Mouse (Mus musculus) CH12.LX (cell line): Measurements from ENCODE around the gene P4ha2. TPM values are rescaled to one million over a fixed set of nuclear protein-coding genes. Genes with fewer than 3 reads are reported as not detected.

Experiments
- DNase-seq: peaks from one replicate; pipeline ENCODE4 v3.0.0-alpha.2; 2013; ENCODE audit errors: extremely low read depth
- H3K27ac ChIP-seq: 2 replicates; pipeline ENCODE4 v1.5.1; 2012; ENCODE audit warnings: low read depth, mild to moderate bottlenecking, control low read depth, moderate library complexity; ENCODE audit not compliant: insufficient read depth
- H3K27me3 ChIP-seq: replicated peaks from 2 replicates; pipeline ENCODE3; 2012; ENCODE audit warnings: inconsistent platforms
- H3K36me3 ChIP-seq, 2 experiments: replicated peaks in 1 of 2; 2 replicates each; pipeline versions ENCODE3 to v1.6.1; 2012; ENCODE audit warnings: inconsistent platforms in 1 of 2, low read length in 1 of 2, mild to moderate bottlenecking in 1 of 2, mixed read lengths in 1 of 2, moderate library complexity in 1 of 2; ENCODE audit not compliant: control insufficient read depth in 1 of 2, insufficient read depth in 1 of 2
- H3K4me1 ChIP-seq, 2 experiments: 2 replicates each; pipeline ENCODE4 v1.6.1; 2012; ENCODE audit warnings: inconsistent platforms in 1 of 2, moderate library complexity in 1 of 2; ENCODE audit not compliant: insufficient read depth in 2 of 2, control insufficient read depth in 1 of 2
- H3K4me2 ChIP-seq: 2 replicates; pipeline ENCODE4 v1.6.1; 2012; ENCODE audit warnings: low read depth, mild to moderate bottlenecking, control low read depth; ENCODE audit not compliant: poor library complexity, insufficient read depth, severe bottlenecking
- H3K4me3 ChIP-seq, 3 experiments: fragments of 150-350 bp in 1 of 3; sonication (generic) in 1 of 3; replicated peaks in 1 of 3; 2 replicates each; pipeline versions ENCODE3 to v1.5.1; 2011 to 2012; ENCODE audit warnings: low read depth in 2 of 3, low read length in 2 of 3, mild to moderate bottlenecking in 2 of 3, moderate library complexity in 2 of 3, control low read depth in 1 of 3, improper control_type of control experiment in 1 of 3, inconsistent platforms in 1 of 3, mixed read lengths in 1 of 3; ENCODE audit not compliant: poor library complexity in 1 of 3
- H3K79me2 ChIP-seq: replicated peaks from 2 replicates; pipeline ENCODE4 v1.6.1; 2012; ENCODE audit warnings: mild to moderate bottlenecking, moderate library complexity; ENCODE audit not compliant: control insufficient read depth, poor library complexity, insufficient read depth, severe bottlenecking; ENCODE audit errors: extremely low read depth
- H3K9ac ChIP-seq: 2 replicates; pipeline ENCODE4 v1.6.1; 2012; ENCODE audit warnings: low read depth, mild to moderate bottlenecking, control low read depth, moderate library complexity; ENCODE audit not compliant: insufficient read depth
- H3K9me3 ChIP-seq: replicated peaks from 2 replicates; pipeline ENCODE3; 2012; ENCODE audit warnings: low read length, inconsistent platforms, mixed read lengths
- CHD2 ChIP-seq: IDR thresholded peaks from 2 replicates; pipeline ENCODE4 v1.6.1; 2011; ENCODE audit warnings: low read length, improper control_type of control experiment
- ELF1 ChIP-seq: IDR thresholded peaks from 2 replicates; pipeline ENCODE4 v1.6.1; 2014; ENCODE audit warnings: low read depth, mild to moderate bottlenecking, inconsistent platforms, low read length, improper control_type of control experiment
- EP300 ChIP-seq: IDR thresholded peaks from 2 replicates; pipeline ENCODE4 v1.6.1; 2011; ENCODE audit warnings: low read length, improper control_type of control experiment
- ETS1 ChIP-seq: conservative IDR thresholded peaks from 2 replicates; pipeline ENCODE4 v1.6.1; 2012; ENCODE audit warnings: low read depth, mild to moderate bottlenecking, inconsistent platforms, low read length, improper control_type of control experiment, moderate library complexity
- GABPA ChIP-seq: IDR thresholded peaks from 2 replicates; pipeline ENCODE4 v1.6.1; 2012; ENCODE audit warnings: low read depth, low read length, improper control_type of control experiment, inconsistent platforms; ENCODE audit not compliant: insufficient replicate concordance
- IRF4 ChIP-seq: IDR thresholded peaks from 2 replicates; pipeline ENCODE4 v1.6.1; 2014; ENCODE audit warnings: low read depth, mild to moderate bottlenecking, inconsistent platforms, low read length, improper control_type of control experiment
- JUN ChIP-seq: IDR thresholded peaks from 2 replicates; pipeline ENCODE4 v1.6.1; 2011; ENCODE audit warnings: low read depth, mild to moderate bottlenecking, low read length, improper control_type of control experiment, moderate library complexity; ENCODE audit not compliant: insufficient read depth
- JUND ChIP-seq: conservative IDR thresholded peaks from 2 replicates; pipeline ENCODE4 v1.6.1; 2011; ENCODE audit warnings: low read depth, low read length, improper control_type of control experiment
- KAT2A ChIP-seq: IDR thresholded peaks from 2 replicates; pipeline ENCODE4 v1.6.1; 2012; ENCODE audit warnings: low read length, improper control_type of control experiment, inconsistent platforms; ENCODE audit not compliant: insufficient replicate concordance
- MAFK ChIP-seq: IDR thresholded peaks from 2 replicates; pipeline ENCODE4 v1.6.1; 2011; ENCODE audit warnings: low read length, improper control_type of control experiment; ENCODE audit not compliant: insufficient replicate concordance
- MAX ChIP-seq: IDR thresholded peaks from 2 replicates; pipeline ENCODE4 v1.6.1; 2011; ENCODE audit warnings: low read length, improper control_type of control experiment
- MEF2A ChIP-seq: IDR thresholded peaks from 2 replicates; pipeline ENCODE4 v1.6.1; 2014; ENCODE audit warnings: low read depth, mild to moderate bottlenecking, inconsistent platforms, low read length, improper control_type of control experiment, borderline replicate concordance
- MXI1 ChIP-seq: IDR thresholded peaks from 2 replicates; pipeline ENCODE4 v1.6.1; 2011; ENCODE audit warnings: mild to moderate bottlenecking, low read depth, low read length, improper control_type of control experiment
- PAX5 ChIP-seq: IDR thresholded peaks from 2 replicates; pipeline ENCODE4 v1.6.1; 2012; ENCODE audit warnings: low read length, inconsistent platforms, mixed read lengths
- POLR2AphosphoS2 ChIP-seq: IDR thresholded peaks from 2 replicates; pipeline ENCODE4 v1.6.1; 2011; ENCODE audit warnings: low read depth, low read length, improper control_type of control experiment
- TBP ChIP-seq: conservative IDR thresholded peaks from 2 replicates; pipeline ENCODE4 v1.6.1; 2011; ENCODE audit warnings: low read depth, low read length, improper control_type of control experiment
- UBTF ChIP-seq: IDR thresholded peaks from 2 replicates; pipeline ENCODE4 v1.6.1; 2012; ENCODE audit warnings: low read depth, mild to moderate bottlenecking, inconsistent platforms, low read length, improper control_type of control experiment, moderate library complexity
- USF2 ChIP-seq: conservative IDR thresholded peaks from 2 replicates; pipeline ENCODE4 v1.6.1; 2011; ENCODE audit warnings: low read depth, low read length, improper control_type of control experiment
- ZC3H11A ChIP-seq: IDR thresholded peaks from 2 replicates; pipeline ENCODE4 v1.6.1; 2012; ENCODE audit warnings: low read depth, mild to moderate bottlenecking, inconsistent platforms, low read length, improper control_type of control experiment
- dilution Hi-C: fragments of 300-500 bp; cut with MboI; formaldehyde crosslinking; loops from 2 replicates; pipeline ENCODE4 v1.14.3; 2020; ENCODE audit warnings: low sequenced_read_pairs; ENCODE audit not compliant: extremely low pct_unique_long_range_greater_than_20kb, extremely low pct_ligation_motif_present
- in situ Hi-C: fragments of 300-500 bp; cut with MboI; formaldehyde crosslinking; loops from 3 replicates; pipeline ENCODE4 v1.14.3; 2019; ENCODE audit warnings: low sequenced_read_pairs, low pct_ligation_motif_present, low pct_unique_long_range_greater_than_20kb, mixed read lengths
- polyA plus RNA-seq: library from polyadenylated mRNA; unstranded; fragments of >175 nt; gene quantifications from 2 replicates; pipeline ENCODE4 v1.2.1, GENCODE M21; 2012; ENCODE audit warnings: low read depth; ENCODE audit not compliant: insufficient read length
- total RNA-seq, 2 experiments: library from RNA; depleted of rRNA; stranded (reverse); fragments of 300-350 nt in 1 of 2; fragments of >200 nt in 1 of 2; gene quantifications; 2 replicates each; pipeline ENCODE4 v1.2.3; 2012 to 2014

Gene P4ha2
- total and polyA plus RNA-seq, 3 experiments: 3.6 to 10.0 (median 7.9) TPM

DNA sequence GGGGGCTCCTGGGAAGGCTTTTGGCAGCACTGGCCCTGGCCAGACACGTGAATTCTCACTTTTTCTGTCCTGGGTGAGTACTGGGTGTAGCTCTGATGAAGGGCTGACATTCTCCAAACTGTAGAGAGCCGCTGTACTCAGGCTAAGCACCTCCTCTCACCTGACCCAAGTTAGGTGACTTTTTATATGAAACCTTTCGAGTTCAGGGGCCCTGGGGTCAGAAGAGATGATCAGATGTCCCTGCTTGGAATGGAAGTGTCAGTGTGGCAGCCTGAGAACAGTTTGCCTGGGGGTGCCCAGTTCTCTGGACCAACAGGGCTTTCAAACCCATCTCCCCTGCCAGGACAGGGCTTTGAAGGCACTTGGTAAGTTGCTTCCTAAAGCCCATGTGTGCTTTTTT, 8.2 kb downstream of the P4ha2 start:
- TF ChIP-seq PAX5 (no peak), MAFK (no peak), TBP (no peak), MXI1 (no peak), USF2 (no peak), ELF1 (no peak), ETS1 (no peak), CHD2 (no peak), IRF4 (no peak), MEF2A (no peak), POLR2AphosphoS2 (no peak), KAT2A (no peak), JUN (no peak), ZC3H11A (no peak), MAX (no peak), GABPA (no peak)
- H3K27ac ChIP-seq: no peak overlapping the region
- in situ Hi-C loops: no loop called here
- no peaks in the 10 kb centered on the region for H3K9me3 ChIP-seq
- no peaks in the 10 kb centered on the region for H3K36me3 ChIP-seq
- H3K4me1 ChIP-seq: peaks cover 5 to 23% of the 10 kb centered on the region in 2 experiments; a peak in 3 of 4 replicates
- no peak overlapping the region for H3K9ac ChIP-seq
- H3K4me2 ChIP-seq: no peak overlapping the region
- peaks cover 34% of the 10 kb centered on the region for H3K27me3 ChIP-seq
- no peak overlapping the region for H3K4me3 ChIP-seq
- dilution Hi-C loops: no loop called here
- no peak for DNase-seq
- no peaks in the 10 kb centered on the region for H3K79me2 ChIP-seq

GRCm38 (mm10) chr11:54108894-54109293, 9.0 kb downstream of the P4ha2 start:
- Histone ChIP-seq H3K4me3 (no peak overlapping the region), H3K36me3 (no peaks in the 10 kb centered on the region), H3K27me3 (peaks cover 27% of the 10 kb centered on the region), H3K9me3 (no peaks in the 10 kb centered on the region), H3K4me1 (peaks cover 5 to 28% of the 10 kb centered on the region in 2 experiments; a peak in 3 of 4 replicates), H3K4me2 (no peak overlapping the region), H3K27ac (no peak overlapping the region)
- in situ Hi-C loops (no loop called here), dilution Hi-C loops (no loop called here)
- DNase-seq: no peak
- TF ChIP-seq JUND (no peak), IRF4 (no peak), TBP (no peak), CHD2 (no peak), UBTF (no peak), EP300 (no peak)
- TF ChIP-seq, all 38 proteins: peak for 0
- no peaks in the 10 kb centered on the region for H3K79me2 ChIP-seq
- H3K9ac ChIP-seq: no peak overlapping the region
